Mouse (Mus musculus): Measurements from ENCODE around the gene Pgbd5.

The Pgbd5 gene

DNA sequence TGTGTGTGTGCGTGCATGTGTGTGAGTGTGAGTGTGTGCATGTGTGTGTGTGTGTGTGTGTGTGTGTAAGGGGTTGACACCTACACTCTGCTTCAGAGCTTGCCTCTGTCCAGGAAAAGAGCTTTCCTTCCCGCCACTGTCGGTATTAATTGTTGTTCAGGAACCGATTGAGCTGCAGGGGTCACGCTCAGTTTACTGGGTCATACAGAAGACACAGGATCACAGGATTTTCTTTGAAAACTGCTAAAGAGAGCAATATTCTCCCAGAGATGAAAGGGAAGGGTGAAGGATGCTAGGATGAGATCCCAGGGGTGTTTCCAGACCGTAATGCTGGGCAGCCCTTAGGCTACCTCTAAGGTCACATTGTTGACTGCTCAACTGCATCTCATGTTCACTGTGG, at the start of gene Pgbd5:
Gene Pgbd5, minus strand, starts transcription at position 101 of the 400 bp plus-strand sequence.
- DNase-seq, result no peak

DNA sequence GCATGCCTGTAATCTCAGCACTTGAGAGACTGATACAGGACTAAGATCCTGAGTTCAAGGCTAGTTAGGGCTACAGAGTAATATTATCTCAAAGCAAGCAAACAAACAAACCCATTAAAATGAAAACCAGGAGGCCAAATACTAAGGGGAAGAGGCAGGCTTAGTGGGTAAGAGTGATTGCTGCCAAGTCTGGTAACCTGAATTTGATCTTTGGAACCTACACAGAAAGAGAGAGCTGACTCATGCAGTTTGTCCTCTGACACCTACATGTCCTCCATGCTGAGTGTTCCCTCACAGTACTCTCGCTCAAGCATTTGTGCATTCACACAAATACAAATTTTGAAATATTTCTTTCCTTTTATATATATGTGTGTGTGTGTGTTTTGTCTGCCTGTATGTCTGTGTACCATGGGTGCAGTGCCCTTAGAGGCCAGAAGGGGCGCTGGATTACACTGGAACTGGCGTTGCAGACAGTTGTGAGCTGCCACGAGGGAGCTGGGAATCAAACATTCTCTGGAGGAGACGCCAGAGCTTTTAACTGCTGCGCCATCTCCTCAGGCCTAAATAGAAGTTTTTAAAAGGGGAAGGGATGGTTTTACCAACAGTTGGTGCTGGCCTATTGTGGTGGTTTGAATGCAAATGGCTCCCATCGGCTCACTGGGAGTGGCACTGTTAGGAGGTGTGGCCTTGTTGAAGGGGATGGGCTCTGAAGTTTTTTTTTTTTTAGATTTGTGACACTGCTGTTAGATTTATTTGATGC, 44.1 kb upstream of the Pgbd5 start:
- DNase-seq, result no peak

DNA sequence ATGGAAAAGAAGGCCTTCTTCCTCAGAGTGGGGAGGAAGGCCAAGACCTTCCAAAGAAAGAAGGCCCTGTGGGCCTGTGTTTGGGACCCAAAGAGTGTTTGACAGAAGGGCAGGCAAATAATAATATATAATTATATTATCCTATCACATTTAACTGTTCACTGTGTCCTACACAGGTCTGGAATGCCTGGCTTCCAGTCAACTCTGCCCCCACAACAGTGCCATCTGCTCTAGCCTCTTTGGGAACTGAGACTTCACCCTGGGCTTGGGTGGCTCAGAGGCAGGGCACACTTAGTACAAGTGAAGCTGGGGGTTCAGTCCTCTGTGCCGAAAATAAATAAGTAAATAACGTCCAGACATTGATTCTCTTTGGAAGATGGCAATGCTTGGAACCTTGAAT, 43.3 kb upstream of the Pgbd5 start:
- DNase-seq, result peak; percentile 40

DNA sequence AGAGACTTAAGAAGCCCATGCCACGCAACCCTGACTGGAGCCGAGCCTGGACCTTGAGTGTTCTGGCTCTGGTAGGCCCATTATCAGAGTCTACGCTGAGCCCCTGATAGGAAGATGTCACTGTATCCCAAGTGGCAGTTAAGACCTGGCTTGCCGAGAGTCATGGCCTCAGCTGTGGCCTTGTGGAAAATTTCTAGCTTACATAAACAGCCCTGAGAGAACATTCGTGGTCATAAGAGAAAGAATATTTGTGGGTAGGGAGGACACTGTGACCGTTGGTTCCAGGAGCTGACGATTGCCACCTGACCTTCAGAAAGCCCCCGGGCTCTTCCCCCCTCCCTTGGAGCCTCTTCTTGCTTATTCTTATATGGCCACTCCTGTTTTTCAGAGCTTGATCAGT, 40.9 kb upstream of the Pgbd5 start:
- no peak for DNase-seq

DNA sequence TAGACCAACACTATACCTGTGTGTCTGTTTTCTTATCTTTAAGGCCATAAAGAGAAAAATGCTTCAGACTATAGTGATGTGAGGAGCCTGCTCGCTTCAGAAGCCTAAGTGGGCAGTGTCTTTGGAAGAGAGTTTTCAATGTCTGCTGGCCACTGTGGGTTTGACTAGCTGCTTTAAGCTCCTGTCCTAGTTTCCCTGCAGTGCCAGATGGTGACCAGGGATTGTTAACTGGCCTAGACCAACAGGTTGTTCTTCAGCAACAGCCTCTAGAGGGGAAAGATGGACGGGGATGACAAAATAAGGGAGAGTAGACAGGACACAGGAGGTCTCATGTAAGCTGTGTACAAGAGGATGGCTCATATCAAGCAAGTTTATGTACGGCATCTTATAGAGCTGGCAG, 39.8 kb upstream of the Pgbd5 start:
- DNase-seq, result no peak

DNA sequence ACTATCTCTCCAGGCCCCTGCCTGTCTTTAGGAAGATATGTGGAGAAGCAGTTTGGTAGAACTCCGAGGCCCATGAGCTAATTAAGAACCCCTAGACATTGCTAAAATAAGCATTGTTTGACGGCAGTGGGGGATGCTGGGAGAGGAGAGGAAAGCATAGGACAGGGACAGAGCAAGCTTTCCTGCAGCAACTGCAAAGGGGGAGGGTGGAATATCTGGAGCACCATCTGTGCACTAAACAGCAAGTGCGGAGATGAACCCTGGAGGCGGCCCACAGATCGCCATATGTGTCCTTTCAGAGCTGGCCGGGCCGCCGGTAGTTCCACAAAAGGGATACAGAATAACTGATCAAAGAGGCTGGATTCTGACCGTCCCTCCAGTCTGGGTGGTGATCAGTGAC, 37.2 kb upstream of the Pgbd5 start:
- peak; percentile 70 for DNase-seq

DNA sequence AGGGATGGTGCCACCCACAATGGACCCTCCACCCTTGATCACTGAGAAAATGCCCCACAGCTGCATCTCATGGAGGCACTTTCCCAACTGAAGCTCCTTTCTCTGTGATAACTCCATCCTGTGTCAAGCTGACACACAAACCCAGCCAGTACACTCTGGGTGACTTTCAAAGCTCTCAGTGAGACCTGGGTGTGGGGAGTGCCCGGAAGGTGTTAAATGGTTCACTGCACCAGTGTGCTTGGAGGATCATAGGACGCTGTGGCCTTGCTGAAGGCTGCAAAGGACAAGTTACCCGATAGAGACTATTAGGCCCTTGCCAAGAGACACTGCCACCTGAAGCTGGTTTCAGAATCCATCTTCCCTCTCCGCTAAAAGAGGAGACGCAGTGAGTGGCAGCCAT, 36.2 kb upstream of the Pgbd5 start:
- no peak for DNase-seq

DNA sequence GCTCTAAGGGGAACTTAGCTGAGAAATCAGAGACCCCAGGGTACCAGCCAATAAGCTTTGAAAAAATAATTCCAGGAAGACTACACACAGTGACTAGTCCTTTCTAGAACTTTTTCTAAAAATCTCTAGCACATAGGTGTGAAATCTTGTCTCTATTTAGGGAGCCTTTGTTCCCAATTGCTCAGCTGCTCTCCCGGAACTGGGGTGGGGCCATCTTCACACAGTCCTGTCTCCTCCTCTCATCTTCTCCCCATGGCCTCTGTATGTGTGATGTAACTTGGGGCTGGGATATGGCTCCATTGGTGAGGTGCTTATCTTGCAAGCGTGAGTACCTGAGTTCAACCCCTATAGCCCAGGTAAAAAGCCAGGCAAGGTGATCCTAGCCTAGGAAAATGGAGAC, 25.2 kb upstream of the Pgbd5 start:
- DNase-seq, result no peak

DNA sequence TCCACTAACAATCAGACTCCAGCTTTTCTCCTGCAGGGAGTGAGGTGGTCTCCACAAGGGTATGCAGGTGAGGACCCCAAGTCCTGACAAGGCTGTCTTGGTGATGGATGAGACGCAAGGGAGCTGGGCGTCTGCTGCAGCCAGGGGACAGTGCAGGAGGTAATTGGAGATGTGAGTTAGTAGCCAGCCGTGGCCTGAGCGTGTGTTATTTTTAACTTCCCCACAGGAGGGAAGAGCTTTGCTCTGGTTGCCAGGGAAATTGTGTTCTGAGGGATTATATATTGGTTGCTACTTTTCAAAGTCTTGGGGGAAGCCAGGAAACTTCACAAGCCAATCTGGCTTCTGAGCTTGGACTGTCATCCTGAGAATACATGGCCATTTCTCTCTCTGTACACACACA, 23.7 kb upstream of the Pgbd5 start:
- no peak for DNase-seq

DNA sequence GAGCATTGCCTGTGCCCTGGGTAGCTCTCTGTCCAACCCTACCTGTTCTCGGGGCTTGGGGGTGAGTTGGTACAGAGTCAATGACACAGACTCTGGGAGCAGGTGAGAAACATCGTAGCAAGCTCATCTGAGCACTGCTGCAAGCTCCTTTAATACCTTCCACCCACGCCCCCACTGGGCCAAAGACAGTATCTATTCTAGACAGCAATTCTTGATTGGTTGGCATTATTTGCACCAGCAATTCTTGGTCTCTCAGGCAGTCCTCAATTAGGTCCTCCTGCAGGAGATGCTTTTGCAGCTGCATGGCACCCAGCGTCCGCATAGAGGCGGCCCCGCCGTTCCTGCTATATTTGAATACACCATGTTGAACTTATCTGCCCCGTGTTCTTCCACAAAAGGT, 22.7 kb upstream of the Pgbd5 start:
- DNase-seq, result no peak

DNA sequence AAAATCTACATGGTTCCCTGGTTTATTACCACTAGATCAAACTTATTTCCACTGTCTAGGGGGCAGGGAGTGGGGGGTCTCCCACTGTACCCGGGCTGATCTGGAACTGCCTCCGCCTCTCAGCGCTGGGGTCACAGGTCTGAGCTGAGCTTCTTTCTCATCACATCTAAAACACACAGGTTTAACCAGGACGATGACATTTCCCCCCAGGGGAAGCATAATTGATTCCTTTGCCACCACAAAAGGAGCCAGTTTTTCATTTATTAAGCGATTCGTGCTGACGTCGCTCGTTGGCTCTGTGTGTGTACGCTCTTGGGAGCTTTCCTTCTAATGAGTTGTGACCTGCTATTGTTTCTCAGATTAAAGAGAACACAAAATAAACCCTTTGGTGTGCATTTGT, 21.6 kb upstream of the Pgbd5 start:
- DNase-seq, result no peak

DNA sequence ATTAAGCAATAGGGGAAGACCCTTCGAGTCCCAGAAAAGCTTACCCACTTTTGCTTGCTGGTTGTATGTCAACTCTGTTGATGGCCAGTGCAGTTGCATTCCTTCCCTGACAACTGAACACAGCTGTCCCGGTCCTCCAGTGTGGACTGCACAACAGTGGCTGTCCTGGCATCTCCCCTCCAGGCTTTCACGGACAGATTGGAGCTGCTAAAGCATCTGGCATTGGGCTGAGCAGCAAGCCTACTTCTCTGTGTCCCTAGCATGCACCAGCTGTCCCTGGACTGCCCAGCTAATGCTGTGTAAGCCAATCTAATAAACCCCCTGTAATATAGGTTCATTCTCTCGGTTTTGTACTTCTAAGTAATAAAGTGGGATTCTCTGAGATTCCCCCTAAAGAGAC, 21.2 kb upstream of the Pgbd5 start:
- no peak for DNase-seq

DNA sequence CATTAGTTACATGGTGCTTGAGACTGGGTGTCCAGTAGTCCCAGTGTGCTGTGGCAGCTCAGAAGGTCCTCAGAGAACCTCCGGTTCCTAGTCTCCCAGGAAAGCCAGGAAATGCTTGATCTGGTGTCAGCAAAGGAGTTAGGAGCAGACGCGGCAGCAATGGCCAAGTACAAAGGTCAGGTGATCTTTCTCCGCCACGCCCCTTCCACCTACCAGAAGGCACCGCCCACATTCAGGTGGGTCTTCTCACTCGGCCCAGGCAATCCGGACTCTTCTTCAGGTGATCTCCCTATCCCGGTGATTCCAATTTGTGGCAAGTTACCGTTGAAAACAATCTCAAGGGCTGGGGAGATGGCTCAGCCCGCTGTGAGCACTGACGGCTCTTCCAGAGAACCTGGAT, 20.2 kb upstream of the Pgbd5 start:
- DNase-seq, result no peak

DNA sequence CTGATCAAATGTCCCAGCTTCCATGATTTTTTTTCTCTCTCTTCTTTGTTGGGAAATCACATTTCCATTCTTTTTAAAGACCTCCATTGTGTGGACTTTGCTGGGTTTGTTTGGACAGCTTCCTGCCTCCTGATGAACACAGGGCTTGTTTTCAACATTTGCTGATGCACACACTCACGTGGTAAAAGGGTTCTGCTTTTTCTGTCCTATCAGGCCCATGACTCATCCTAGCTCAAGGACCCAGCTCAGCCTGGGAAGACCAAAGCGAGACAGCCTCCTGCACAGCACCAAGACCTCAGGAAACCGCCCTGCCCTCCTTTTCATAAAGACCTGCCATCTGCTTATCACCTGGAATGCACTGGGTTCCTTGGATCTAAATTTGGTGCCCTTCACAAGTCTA, 15.9 kb upstream of the Pgbd5 start:
- no peak for DNase-seq

DNA sequence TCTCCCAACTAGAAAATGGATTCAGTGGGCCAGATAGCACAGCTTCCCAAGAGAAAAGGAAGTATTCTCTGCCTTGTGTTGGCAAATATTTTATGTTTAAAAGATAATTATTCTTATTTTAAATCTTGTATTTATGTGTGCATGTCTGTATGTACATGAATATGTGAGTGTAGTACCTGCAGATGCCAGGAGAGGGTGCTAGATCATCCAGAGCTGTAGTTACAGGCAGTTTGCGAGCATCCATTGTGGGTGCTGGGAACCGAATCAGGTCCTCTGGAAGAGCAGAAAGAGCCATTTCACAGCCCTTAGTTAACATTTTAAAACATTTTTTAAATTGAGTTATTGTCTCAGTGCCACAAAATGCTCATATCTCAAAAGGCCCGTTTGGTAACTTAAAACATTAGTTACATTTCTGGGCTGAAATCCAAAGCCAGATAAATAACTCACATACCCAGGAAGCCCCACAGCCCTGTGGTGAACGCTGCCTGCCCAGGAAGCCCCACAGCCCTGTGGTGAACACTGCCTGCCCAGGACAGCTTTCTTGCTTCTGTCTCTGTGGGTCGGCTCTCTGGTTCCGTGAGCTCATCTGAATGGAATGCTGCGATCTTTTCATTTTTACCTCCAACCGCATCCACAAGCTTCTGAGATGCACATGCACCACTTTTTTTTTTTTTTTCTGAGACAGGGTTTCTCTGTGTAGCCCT, 10.9 kb upstream of the Pgbd5 start:
- DNase-seq, result no peak

DNA sequence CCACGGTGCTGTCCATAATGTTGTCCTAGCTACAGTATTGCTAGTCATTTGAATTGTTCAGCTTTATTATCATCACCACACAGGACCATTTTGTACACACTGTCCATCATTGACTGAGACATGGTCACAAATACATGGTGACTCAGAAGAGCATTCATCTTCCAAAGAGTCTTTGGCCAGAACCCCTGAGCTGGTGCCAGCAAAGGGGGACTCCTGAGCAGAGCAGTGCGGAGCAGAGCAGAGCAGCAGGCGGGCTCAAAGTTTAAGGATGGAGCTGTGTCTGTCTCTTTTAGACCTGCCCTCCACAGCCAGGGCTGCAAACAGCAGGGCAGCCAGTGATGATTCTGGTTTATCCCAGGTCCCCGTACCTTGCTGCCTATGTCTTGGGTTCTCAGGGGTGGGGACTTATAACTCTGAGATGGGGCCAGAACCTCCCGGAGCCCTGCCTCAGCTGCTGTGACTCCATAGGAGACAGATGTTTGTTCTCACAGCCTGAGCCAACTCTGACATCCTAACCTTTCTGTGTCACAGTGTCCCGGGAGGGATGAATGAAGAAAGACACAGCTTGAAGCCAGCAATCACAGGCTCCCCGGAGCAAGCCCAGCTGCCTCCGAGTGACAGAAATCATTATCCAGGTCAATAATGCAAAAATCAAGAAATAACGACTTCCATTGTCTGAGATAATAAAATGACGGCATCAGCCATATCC, 9.7 kb upstream of the Pgbd5 start:
- DNase-seq, result no peak

DNA sequence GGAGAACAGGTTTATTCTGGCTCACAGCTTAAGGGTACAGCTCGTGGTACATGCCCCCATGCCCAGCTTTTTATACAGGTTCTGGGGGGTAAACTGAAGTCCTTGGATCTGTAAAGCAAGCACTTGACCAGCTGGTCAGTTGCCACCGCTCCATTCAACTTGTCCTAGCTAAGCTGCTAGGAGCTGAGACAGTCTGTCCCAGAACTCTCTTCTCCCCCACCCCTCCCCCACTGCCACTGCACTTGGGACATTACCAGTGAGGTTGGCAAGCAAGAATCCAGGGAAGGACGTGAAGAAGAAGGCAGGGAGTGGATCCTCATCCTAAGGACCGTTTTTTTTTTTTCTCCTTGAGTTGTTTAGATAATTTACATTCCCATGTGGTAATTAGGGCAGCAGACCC, 2.7 kb downstream of the Pgbd5 start:
- no peak for DNase-seq

DNA sequence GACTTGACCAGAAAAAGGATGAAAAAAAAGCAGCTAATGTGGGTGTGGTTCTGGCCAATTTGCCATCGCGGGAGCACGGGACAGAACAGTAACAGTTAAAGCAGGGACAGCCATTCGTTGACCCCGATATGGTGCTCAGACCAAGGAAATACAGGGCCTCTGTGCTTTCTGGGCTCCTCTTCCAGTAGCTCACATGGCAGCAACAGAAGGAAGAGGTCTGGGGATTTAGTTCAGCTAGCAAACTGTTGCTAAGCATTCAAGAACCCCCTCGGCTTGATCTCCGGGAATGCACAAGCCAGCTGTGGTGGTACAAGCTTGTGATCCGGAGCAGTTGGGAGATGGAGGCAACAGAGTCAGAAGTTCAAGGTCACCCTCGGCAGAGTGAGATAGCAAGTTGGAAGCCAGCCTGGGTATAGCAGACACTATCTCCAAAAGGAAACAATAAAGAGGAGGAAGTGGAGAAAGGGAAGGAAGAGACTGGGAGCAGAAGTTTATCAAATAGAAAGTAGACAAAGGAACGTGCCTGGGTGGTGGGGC, 3.7 kb downstream of the Pgbd5 start:
- no peak for DNase-seq

DNA sequence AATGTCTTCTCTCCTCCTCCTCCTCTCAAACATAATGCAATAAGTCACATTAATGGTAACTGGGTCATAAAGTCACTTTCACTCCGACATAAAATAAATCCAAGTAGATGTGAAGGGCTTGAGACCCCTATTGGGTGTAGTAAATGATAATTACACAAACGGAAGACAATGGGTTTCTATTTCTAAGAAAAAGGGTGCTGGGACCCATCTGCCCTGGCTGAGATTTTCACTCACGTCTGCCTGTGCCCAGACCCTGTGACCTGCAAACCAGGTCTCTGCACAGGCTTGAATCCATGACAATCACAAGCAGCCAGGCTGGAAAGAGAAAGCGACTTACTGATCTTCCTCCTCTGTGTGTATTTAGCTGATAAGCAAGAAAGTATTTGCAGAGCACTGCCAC, 4.3 kb downstream of the Pgbd5 start:
- no peak for DNase-seq

DNA sequence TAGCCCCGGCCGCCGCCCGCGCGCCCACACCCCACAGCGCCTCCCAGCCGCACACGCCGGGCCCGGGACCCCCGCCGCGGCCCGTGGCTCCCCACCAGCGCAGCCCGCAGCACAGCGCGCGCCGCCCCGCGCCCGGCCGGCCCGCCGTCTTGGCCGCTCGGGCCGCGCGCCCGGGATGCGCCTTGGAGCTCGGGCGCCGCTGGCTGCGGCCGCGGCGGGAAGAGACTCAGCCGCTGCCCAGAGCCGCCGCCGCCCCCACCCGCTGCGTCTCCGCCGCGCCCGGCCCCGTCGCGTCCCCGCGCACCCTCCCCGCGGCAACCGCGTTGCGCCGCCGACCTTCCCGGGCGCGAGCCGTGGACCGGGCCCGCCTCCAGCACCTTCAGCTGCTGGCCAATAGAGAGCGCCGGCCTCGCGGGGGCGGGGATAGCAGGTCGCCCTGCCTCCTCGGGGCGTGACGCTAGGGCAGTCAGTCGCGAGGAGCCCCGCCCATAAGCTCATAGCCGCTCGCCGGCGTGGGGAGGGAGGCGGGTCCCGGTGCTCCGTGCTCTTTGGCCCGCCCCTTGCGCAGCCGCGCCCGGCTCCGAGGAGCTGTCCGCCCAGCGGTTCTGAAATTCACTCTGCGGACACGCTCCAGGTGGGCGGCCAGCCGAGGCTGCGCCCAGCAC, 5.2 kb downstream of the Pgbd5 start:
- DNase-seq, result peak; percentile 99

DNA sequence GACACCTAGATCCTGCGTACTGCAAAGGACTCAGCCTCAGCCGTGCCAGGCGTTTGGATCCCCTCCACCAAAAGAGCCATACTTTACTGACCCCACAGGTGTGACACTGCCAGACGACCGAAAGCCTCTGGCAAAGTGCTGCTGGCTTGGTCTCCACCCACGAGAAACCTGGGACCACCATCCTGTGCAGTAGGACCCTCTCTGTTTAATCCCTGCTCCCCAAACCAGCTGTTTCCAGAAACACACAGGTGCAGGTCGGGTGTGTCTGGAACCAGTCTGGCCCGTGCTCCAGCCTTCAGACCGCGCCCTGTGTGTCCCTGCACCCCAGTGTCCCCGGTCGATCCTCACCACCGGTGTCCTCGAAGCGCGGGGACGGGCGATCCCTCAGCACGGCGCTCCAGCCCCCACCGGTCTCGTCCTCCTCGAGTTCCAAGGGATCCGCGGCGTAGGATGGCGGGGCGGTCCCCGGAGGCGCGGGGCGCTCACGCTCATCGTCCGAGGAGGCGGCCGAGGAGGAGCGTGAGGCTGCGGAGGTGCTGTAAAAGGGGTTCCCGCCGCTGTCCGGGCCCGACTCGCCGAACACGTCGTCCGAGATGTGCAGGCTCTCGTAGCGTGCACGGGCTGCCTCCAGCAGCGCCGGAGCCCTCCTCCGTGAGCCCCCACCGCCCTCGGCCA, 5.9 kb downstream of the Pgbd5 start:
- peak; percentile 60 for DNase-seq

DNA sequence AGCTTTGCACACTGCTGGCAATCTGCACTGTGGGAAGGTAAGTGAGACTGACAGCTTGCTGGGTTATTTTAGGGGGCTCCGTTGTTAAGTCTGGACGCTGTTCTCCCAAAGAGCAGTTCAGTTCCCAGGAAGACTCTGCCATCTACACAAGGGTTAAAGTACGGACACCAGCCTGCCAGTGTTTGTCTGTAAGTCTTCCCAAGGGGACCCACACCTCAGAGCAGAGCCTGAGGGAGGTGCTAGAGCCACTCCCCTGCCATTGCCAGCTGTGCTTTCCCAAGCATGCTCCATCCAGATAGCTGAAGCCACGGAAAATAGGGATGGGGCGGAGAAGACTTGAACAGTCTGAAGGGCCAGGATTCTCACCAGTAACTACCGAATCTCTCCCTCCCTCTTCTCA, 8.6 kb downstream of the Pgbd5 start:
- DNase-seq, result no peak

DNA sequence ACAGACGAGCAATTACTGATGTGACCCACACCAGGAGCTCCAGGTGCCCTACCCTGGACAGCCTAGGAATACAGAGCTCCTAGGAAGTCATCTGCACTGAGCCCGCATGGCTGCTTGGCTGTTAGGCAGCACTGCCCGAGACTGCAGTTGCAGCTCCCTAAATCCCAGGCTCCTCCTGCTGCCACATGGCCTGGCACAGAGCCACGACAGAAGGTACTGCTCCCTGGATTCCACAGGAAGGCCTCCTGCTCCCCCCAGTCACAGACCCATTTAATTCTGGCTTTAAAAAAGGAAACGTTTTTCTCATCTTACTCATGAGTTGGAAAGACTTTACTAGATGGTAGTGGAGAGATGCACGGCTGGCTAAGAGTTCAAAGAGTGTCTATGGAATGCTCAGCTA, 10.0 kb downstream of the Pgbd5 start:
- DNase-seq, result peak; percentile 84

Data from cerebellum, adult 11 months (tissue).